Mouse (Mus musculus): ENCODE data around the gene Loxl4. TPM values are rescaled to one million over a fixed set of nuclear protein-coding genes. Genes with fewer than 3 reads are reported as not detected.

The Loxl4 gene
- polyA plus RNA-seq, 1 experiment from 2014 or later = 0.08 TPM

DNA sequence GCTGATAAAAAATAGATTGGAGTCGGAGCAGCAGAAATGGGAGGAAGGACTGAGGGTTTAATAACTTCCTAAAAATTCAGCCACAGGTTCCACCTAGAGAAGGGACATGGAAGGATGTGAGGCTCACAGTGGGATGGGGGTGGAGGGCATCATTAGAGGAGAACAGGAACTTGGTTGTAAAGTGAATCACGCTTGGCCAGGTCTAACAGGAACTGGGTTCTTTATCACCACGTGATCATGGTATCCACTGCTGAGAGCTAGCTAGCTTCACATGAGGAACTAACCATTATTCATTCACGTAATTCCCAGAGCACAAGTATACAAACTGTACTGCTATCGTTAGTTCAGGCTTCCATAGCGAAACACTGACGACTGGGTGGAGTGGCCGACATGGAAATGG lies 26.9 kb upstream of the Loxl4 start:
- no peaks in the 10 kb centered on the region for H3K36me3 ChIP-seq
- no peak overlapping the region for H3K9ac ChIP-seq
- no peak overlapping the region for H3K4me3 ChIP-seq
- H3K27ac ChIP-seq = no peak overlapping the region
- no peak for ATAC-seq
- H3K4me1 ChIP-seq = no peaks in the 10 kb centered on the region
- WGBS (ENCODE audit: insufficient replicate concordance) = 35% methylated on average over 8 of the region's 8 CpGs
- no peaks in the 10 kb centered on the region for H3K27me3 ChIP-seq (replicated peaks)
- H3K9me3 ChIP-seq (replicated peaks) = no peaks in the 10 kb centered on the region
- no peak overlapping the region for H3K4me2 ChIP-seq

DNA sequence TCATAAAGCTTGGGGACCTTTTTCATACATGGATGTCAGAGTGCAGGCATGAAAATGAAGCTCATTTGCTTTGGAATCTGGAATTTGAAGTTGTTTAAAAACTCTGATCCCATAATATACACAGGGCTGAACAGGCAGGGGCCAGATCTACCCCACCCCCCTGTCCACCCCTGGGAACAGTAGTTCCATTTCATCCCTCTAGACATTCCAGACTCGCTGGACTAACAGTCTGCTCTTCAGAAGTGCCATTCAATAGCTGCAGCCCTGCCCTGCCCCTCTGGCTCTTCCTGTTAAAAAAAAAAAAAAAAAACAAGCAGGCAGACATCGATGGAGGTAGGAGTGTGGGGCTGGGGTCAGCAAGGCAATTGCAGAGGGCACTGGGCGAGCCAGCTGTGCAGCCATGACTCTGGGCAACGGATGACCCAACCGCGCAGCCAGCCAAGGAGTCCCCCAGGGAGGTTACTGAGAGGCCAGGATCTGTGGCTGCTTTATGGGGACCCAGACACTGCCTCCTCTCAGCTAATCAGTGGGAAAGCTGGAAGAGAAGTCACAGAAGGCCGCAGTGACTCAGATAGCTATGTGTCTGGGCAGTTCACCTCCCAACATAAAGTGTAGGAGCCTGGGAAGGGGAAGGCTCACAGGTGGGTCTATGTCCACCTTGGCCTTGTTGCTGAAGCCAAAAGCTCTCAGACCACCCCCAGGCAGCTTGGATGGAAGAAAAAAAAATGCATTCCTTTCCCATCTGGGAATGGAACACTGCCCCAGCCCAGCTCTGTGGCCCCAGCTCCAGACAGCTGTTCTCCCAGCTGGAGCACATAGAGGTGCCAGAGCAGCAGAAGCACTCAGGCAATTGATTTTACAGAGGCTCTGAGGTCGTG lies 26.2 kb upstream of the Loxl4 start:
- Histone ChIP-seq H3K4me3 (no peak overlapping the region), H3K4me1 (no peaks in the 10 kb centered on the region), H3K27ac (no peak overlapping the region), H3K9ac (no peak overlapping the region), H3K4me2 (no peak overlapping the region), H3K9me3 (replicated peaks) (no peaks in the 10 kb centered on the region), H3K36me3 (no peaks in the 10 kb centered on the region), H3K27me3 (replicated peaks) (0 out of 2 replicates have a peak, but pooled peaks cover 4% of the 10 kb centered on the region)
- no peak for ATAC-seq
- 49% methylated on average over 8 of the region's 8 CpGs for WGBS (ENCODE audit: insufficient replicate concordance)

DNA sequence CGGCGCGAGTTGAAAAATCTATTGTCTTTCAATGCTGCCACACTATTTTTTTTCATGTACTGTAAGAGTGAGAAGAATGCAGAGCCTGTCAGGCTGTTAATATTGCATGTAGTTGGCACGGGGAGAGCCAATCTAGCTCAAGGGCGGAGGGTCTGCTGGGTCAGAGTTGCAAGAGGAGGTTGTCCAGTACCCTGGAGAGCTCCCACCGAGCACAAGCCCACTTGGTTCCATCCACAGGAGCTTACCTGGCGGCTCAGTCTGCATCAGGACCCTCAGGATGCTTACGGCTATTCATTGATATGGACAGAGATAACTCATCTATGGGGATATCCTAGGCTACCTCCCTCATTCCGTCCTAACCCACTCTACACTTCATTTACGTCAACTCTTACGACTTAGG lies 24.0 kb upstream of the Loxl4 start:
- 43% methylated on average over 11 of the region's 11 CpGs for WGBS (ENCODE audit: insufficient replicate concordance)

DNA sequence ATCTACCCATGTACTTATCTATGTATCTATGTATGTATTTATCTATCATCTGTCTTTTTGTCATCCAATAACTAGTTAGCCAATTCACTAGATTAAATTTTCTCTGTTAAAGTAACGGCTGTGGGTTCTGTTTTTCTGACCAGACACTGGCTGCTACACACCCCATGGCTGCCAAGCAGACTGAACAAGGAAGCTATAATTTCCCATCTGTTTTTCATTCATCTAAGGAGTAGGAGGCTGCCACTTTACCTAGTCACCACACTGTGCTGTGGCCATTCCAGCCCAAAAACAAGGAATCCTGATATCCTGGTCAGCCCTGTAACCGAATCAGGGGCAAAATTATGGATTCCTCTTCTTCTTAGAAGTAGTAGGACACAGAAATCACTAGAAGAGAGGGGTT lies 21.0 kb upstream of the Loxl4 start:
- WGBS (ENCODE audit: insufficient replicate concordance) = 56% methylated on average over 2 of the region's 2 CpGs
- H3K9me3 ChIP-seq (replicated peaks) = no peaks in the 10 kb centered on the region
- no peak overlapping the region for H3K27ac ChIP-seq
- H3K4me3 ChIP-seq = no peak overlapping the region
- no peak overlapping the region for H3K4me2 ChIP-seq
- no peak overlapping the region for H3K9ac ChIP-seq
- H3K27me3 ChIP-seq (replicated peaks) = peaks cover 36% of the 10 kb centered on the region
- H3K36me3 ChIP-seq = no peaks in the 10 kb centered on the region
- ATAC-seq = no peak
- no peaks in the 10 kb centered on the region for H3K4me1 ChIP-seq

More for the DNA sequence above, 24.0 kb upstream of the Loxl4 start:
- H3K27me3 ChIP-seq (replicated peaks) = peaks cover 18% of the 10 kb centered on the region
- no peaks in the 10 kb centered on the region for H3K4me1 ChIP-seq
- no peak overlapping the region for H3K27ac ChIP-seq
- no peak overlapping the region for H3K9ac ChIP-seq
- H3K9me3 ChIP-seq (replicated peaks) = no peaks in the 10 kb centered on the region
- H3K36me3 ChIP-seq = no peaks in the 10 kb centered on the region
- H3K4me2 ChIP-seq = no peak overlapping the region
- ATAC-seq = no peak
- H3K4me3 ChIP-seq = no peak overlapping the region

DNA sequence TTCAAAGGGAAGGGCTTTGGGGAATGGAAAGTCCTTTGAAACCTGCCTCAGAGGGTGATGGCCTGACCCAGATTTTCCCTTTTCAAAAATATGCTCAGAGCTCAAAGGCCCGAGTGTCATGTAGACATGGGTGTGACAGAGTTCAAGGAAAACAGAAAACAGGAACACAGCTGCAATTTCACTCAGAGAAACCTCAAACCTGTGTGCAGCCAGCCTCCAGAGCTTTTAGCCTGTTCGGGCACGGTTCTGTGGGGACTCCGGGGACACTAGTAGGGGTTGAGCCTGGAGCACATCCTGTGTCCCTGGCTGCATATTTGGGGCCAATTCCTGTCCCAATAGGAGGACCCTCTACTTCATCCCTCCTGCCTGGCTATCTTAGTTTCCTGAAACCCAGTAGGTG lies 19.7 kb upstream of the Loxl4 start:
- Histone ChIP-seq H3K27ac (no peak overlapping the region), H3K9ac (no peak overlapping the region), H3K4me3 (no peak overlapping the region), H3K4me1 (no peaks in the 10 kb centered on the region), H3K36me3 (no peaks in the 10 kb centered on the region), H3K4me2 (no peak overlapping the region), H3K27me3 (replicated peaks) (peaks cover 36% of the 10 kb centered on the region), H3K9me3 (replicated peaks) (no peaks in the 10 kb centered on the region)
- WGBS (ENCODE audit: insufficient replicate concordance) = 56% methylated on average over 4 of the region's 4 CpGs
- ATAC-seq = no peak

DNA sequence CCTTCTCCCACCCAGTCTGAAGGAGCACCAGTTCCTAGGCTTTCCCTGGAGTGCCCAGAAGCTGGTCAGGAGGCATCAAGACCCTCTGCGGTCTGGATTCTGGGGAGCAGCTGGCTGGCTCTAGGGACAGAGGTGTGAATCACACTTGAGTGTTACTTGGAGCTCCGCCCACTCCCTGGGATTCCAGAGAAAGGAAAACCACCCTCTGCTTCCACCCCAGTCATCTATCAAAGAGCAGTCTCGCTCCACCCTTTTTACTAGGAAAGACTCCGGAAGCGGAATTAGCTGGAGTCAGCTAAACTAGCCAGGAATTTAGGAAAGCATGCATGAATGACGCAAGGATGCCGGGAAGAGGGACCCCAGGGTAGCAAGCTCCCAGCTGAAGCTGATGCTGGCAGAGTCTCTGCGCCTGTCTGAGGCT lies 18.9 kb upstream of the Loxl4 start:
- Histone ChIP-seq H3K4me1 (no peaks in the 10 kb centered on the region), H3K4me2 (peak overlapping the region; percentile 13; the same call in 1 of the 2 replicates), H3K27ac (no peak overlapping the region), H3K36me3 (no peaks in the 10 kb centered on the region), H3K9me3 (replicated peaks) (no peaks in the 10 kb centered on the region), H3K9ac (no peak overlapping the region), H3K27me3 (replicated peaks) (peaks cover 36% of the 10 kb centered on the region), H3K4me3 (no peak overlapping the region)
- no peak for ATAC-seq
- 7% methylated on average over 8 of the region's 8 CpGs for WGBS (ENCODE audit: insufficient replicate concordance)

DNA sequence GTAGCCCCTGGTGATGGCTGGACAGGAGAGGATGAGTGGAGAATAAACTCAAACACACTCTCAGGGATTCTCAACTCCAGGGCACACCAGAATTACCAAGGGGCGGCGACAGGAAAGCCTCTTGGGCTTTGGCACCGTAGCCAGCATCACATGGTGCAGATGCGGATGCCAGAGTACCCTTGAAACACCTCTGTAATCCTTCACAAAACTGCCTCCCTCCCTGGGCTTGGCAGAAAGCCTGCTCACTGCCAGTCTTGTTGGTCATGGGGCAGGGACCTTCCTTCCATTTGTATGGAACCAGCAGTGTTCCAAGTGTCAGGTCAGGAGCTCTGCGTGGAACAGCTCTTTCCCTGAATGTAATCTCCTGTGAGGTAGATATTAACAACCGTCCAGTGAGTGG lies 15.5 kb upstream of the Loxl4 start:
- Histone ChIP-seq H3K9ac (no peak overlapping the region), H3K4me1 (no peaks in the 10 kb centered on the region), H3K36me3 (no peaks in the 10 kb centered on the region), H3K4me2 (no peak overlapping the region), H3K27me3 (replicated peaks) (peaks cover 30% of the 10 kb centered on the region), H3K27ac (no peak overlapping the region), H3K4me3 (no peak overlapping the region), H3K9me3 (replicated peaks) (no peaks in the 10 kb centered on the region)
- no peak for ATAC-seq
- WGBS (ENCODE audit: insufficient replicate concordance) = 84% methylated on average over 6 of the region's 6 CpGs

DNA sequence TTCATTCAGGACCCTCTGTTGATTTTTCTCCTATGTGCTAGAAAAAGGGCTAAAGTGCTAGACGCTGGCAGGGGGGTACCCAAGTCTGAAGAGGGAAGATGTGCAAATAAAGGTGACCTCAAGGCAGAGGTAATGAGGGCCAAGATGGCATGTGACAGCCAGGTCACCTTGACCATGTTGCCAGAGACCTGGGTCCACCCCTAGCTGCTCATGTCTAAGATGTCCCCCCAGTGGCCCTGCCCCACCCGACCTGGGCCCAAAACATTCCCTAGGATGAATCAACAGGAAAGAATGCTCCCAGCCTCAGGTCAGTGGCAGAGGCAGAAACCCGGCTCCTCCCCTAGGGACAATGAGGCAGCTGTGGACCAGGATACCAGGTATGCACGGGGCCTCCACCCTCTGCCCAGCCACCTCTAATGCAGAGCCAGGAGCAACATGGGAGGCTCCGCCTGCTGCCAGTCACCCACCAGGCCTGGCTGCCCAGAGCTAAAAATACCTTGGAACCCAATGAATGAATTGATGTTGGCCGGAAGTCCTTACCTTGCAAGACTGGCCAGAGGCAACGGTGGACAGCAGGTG lies 1.1 kb upstream of the Loxl4 start:
- no peak for ATAC-seq
- peaks cover 70% of the 10 kb centered on the region for H3K27me3 ChIP-seq (replicated peaks)
- 55% methylated on average over 7 of the region's 7 CpGs for WGBS (ENCODE audit: insufficient replicate concordance)

DNA sequence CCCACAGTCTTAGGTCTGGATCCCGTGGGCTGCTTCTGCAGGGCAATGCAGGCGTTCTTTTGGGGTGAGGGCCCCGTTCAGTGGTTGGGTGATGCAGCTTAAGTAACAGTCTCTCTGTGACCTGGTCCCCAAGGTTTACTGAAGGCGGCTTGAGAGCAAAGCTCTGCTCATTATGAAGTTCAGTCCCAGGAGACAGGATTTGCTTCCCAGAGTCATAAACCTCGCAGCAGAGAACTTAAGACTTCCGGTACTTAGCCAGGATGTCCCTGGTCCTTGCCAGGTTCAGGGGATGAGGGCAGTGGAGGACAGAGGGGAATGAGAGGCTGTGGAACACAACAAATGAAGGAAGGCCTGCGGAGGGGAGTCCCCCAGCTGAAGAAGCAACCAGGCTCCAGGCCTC lies 503 bp upstream of the Loxl4 start:
- Histone ChIP-seq H3K4me3 (peak overlapping the region; percentile 36), H3K27ac (no peak overlapping the region), H3K9ac (no peak overlapping the region), H3K36me3 (no peaks in the 10 kb centered on the region), H3K27me3 (replicated peaks) (peaks cover 70% of the 10 kb centered on the region), H3K4me1 (peaks cover 9% of the 10 kb centered on the region; the same call in 1 of the 2 replicates), H3K4me2 (peak overlapping the region; percentile 59), H3K9me3 (replicated peaks) (no peaks in the 10 kb centered on the region)
- no peak for ATAC-seq
- WGBS (ENCODE audit: insufficient replicate concordance) = 24% methylated on average over 7 of the region's 7 CpGs

More for the DNA sequence above, 1.1 kb upstream of the Loxl4 start:
- Histone ChIP-seq H3K36me3 (no peaks in the 10 kb centered on the region), H3K9ac (no peak overlapping the region), H3K4me3 (no peak overlapping the region), H3K27ac (no peak overlapping the region), H3K4me2 (no peak overlapping the region), H3K4me1 (peaks cover 9% of the 10 kb centered on the region; the same call in 1 of the 2 replicates), H3K9me3 (replicated peaks) (no peaks in the 10 kb centered on the region)

DNA sequence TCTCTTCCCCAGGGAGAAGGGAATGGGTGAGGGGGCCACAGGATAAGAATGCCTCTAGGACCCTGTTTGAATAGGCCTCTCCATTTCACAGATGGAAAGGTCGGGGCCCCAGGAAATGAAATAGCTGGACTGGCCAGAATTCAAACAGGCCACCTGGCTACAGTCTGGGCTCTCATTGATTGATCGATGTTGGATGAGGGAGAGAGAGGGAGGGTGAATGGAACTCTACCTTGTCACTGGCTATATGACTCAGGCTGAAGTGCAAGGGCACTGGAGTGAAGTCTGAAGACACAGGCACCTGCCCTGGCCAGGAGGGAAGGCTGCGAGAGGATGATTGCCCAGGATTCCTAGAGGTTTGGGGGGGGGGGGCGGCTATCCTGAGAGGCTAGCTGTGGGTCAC lies 867 bp downstream of the Loxl4 start:
- Histone ChIP-seq H3K36me3 (no peaks in the 10 kb centered on the region), H3K9me3 (replicated peaks) (no peaks in the 10 kb centered on the region), H3K4me3 (no peak overlapping the region), H3K4me2 (no peak overlapping the region), H3K27ac (no peak overlapping the region), H3K9ac (no peak overlapping the region), H3K4me1 (peaks cover 9% of the 10 kb centered on the region; the same call in 1 of the 2 replicates), H3K27me3 (replicated peaks) (peaks cover 62% of the 10 kb centered on the region)
- 59% methylated on average over 4 of the region's 4 CpGs for WGBS (ENCODE audit: insufficient replicate concordance)
- no peak for ATAC-seq

DNA sequence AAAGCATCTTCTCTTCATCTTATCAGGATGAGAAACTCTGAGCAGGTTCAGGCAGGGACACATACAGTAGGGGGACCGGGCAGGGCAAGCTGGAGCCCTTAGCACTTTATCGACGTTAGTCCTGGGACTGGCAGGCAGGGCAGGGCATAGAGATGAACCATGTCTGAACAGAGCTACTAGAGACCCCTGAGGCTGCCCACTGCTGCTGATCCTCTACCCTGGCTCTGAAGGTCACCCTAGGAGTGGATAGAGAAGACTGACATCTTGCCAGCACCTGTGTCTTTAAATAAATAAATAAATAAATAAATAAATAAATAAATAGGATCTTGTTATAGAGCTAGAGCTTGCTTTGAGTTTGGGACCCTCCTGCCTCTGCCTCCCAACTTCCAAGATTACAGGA lies 2.9 kb downstream of the Loxl4 start:
- Histone ChIP-seq H3K4me3 (no peak overlapping the region), H3K27me3 (replicated peaks) (peaks cover 51% of the 10 kb centered on the region), H3K9me3 (replicated peaks) (no peaks in the 10 kb centered on the region), H3K4me1 (peaks cover 9% of the 10 kb centered on the region; the same call in 1 of the 2 replicates), H3K9ac (no peak overlapping the region), H3K36me3 (no peaks in the 10 kb centered on the region), H3K4me2 (no peak overlapping the region), H3K27ac (no peak overlapping the region)
- WGBS (ENCODE audit: insufficient replicate concordance) = 70% methylated on average over 3 of the region's 3 CpGs
- no peak for ATAC-seq

DNA sequence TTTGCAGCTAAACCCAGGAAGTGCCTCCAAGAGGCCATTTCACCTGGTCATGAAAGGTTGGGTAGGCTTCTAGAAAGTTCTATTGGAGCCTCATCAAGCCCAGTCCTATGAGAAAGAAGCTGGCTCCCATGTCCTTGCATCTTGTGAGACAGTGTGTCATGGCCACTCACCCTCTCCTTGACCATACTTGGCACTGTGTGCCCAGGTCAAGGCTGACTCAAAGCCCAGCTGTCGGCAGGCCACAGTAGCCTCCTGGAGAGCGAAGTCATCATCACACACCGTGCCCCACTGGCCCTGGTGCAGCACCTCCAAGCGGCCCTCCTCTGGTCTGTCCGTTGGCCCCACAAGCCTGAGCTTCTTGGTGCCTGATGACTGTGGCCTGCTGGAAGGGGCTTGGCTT lies 4.5 kb downstream of the Loxl4 start:
- no peaks in the 10 kb centered on the region for H3K9me3 ChIP-seq (replicated peaks)
- H3K27me3 ChIP-seq (replicated peaks) = peaks cover 36% of the 10 kb centered on the region
- H3K4me2 ChIP-seq = no peak overlapping the region
- 73% methylated on average over 5 of the region's 5 CpGs for WGBS (ENCODE audit: insufficient replicate concordance)
- H3K9ac ChIP-seq = no peak overlapping the region
- H3K4me3 ChIP-seq = no peak overlapping the region
- no peaks in the 10 kb centered on the region for H3K36me3 ChIP-seq
- no peak overlapping the region for H3K27ac ChIP-seq
- H3K4me1 ChIP-seq = peaks cover 7% of the 10 kb centered on the region; the same call in 1 of the 2 replicates
- no peak for ATAC-seq

Data from liver, embryonic 12.5 days (tissue).